Mouse (Mus musculus) heart, adult 11 months (tissue): ENCODE results near the gene Ppp4r4.
"Not testable (repeated sequence)": the region's sequence is repeated elsewhere in the genome, so short reads cannot be mapped to it uniquely, and the experiment has no call there.

Source experiments
- DNase-seq: peaks from one replicate; pipeline ENCODE4 v3.0.0; 2022

The Ppp4r4 gene

GRCm38 (mm10) chr12:103543351-103543750, 11.3 kb downstream of the Ppp4r4 start:
- DNase-seq: no peak

GRCm38 (mm10) chr12:103544213-103544612, 12.1 kb downstream of the Ppp4r4 start:
- DNase-seq: no peak

DNA sequence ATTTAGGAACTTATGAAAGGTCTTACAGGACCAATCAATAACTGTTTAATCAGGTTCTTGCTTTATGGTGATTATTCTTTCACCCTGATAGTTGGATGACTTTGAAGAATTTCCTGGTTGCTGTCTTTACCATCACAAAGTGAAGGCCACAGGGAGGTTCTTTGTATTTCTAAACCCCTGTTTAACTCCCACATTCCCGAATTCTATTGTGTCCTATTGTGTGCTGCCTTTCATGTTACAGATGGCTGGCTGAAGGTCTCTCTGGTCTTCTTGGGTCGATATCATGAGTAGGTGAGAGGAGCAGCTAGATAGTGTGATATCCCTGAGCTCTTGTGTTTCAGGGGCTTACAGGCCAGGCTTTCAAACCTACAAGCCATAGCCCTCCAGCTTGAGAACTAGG, 15.4 kb downstream of the Ppp4r4 start:
- no peak for DNase-seq

DNA sequence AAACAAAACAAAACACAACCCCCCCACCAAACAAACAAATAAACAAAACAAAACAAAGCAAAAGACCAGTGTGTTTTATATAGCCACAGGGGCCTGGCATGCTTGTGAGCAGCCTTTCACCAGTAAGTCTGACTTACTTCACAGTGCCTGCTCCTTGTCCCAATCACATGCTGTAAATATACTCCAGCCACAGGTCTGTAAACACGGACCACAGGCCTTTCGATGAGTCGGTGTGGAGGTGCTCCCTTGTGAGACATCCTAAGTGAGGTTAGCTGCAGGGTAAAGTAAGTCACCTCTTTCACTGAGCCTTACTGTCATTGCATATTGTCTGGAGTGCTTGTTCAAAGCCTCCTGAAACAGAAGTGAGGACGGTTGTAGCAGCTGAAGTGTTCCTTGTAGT, 16.4 kb downstream of the Ppp4r4 start:
- DNase-seq: no peak

DNA sequence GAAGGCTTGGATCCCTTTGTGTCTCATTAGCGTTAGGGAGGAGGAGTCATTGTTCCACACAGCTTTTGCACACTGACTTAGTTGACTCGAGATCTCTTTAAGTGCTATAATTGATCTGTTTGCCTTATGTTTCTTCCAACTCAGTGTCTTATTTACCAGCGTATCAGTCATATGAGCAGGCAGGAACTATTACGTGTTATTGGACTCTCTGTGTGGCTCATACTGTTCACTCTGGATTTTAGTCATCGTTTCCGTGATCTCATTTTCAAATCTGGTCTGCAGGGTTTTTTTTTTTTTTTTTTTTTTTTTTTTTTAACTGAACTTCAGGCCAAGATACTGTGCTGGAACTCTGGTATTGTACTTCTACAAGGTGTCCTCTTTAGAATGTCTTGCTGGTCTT, 18.0 kb downstream of the Ppp4r4 start:
- DNase-seq: no peak

- no peak for DNase-seq
These were observed 19.3 kb downstream of the Ppp4r4 start for GRCm38 (mm10) chr12:103551422-103551821.

GRCm38 (mm10) chr12:103552506-103552905, 20.4 kb downstream of the Ppp4r4 start:
- no peak for DNase-seq

DNA sequence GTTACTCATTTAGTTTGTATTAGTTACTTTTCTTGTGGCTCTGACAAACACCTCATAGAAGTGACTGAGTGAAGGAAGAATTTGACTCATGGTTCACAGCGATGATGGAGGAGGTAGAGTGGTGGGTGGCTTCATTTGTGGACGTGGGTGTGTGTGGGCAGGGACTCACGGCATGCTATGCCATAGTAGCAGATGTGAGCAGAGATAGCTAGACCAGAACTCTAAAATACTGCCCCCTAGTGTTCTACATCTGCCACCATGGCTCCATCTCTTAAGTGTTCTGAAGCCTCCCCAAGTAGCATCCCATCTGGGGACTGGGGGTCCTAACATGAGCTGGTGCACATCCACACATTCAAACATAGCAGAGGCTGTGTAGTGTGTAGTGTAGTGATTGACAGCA, 21.4 kb downstream of the Ppp4r4 start:
- DNase-seq: no peak

DNA sequence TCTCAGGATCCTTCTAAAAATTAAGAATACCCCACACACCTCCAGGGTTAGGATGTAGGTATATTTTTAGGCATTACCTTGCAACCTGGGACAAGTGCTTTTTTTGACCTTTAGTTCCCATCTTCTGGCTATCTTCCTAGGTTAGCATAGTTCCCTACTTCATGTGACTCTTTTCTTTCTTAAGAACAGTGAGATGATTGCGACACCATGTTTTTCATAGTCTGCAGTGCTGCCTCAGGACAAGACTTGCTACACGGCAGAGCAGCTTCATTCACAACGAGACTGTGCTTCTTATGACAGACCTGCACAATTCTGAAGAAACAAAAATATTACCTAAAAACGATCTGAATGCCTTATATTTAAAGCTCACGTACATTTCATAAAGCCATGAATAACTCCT, 24.8 kb downstream of the Ppp4r4 start:
- no peak for DNase-seq

GRCm38 (mm10) chr12:103564726-103565125, 32.6 kb downstream of the Ppp4r4 start:
- DNase-seq: no peak

DNA sequence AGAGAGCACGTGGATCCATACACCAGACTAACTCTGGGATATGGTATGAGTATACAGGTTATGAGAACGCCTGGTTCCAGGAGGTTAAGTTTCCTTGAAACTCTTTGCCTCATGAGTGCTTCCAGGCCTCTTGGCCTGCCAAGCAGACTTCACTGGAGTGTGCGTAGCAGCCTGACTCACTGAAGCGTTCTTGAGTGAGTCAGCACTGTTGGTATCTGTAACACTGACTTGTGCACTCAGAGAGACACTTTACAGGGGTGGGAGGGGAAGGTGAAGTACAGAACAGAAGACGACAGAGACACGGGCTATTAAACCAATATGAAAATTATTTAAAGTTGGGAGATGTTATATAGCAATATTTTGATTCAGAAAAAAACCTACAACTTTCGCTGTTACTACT, 33.1 kb downstream of the Ppp4r4 start:
- DNase-seq: no peak

DNA sequence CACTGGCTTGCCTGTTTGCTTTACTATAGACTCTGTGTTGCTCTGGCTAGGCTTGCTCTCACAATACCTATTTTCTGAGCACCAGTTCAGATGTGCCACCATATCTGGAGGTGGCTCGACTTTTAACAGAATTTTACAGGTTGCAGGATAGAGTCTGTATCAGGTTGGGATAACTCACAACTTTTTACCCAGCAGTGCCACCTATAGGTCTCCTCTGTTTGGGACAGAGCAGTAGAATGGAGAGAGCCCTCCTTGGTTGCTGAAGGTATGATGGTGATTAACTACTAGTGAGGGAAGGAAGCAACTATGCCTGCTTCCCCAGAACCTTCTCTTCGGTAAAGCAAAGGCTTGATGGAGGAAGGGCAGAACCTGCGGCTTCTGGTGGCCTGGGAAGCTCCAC, 35.0 kb downstream of the Ppp4r4 start:
- DNase-seq: no peak

DNA sequence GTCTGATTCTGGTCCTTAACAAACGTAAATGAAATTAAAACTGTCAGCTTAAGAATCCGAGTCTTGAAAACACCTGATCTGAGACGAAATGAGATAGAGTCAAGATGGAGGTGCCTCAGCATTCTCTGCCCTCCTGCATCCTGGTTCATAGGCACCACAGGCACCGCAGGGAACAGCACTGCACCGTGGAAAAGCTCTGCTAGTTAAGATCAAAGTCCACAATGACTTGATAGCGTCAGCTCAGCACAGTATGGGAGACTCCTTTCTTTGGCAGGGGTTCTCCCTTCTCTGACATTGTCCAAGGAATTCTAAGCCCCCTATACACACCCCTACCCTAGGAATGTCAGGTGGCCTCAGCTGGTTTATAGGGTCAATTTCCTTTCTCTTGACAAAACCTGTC, 37.6 kb downstream of the Ppp4r4 start:
- DNase-seq: no peak

- DNase-seq: not testable (repeated sequence)
These were observed 46.1 kb downstream of the Ppp4r4 start for GRCm38 (mm10) chr12:103578148-103578547.

DNA sequence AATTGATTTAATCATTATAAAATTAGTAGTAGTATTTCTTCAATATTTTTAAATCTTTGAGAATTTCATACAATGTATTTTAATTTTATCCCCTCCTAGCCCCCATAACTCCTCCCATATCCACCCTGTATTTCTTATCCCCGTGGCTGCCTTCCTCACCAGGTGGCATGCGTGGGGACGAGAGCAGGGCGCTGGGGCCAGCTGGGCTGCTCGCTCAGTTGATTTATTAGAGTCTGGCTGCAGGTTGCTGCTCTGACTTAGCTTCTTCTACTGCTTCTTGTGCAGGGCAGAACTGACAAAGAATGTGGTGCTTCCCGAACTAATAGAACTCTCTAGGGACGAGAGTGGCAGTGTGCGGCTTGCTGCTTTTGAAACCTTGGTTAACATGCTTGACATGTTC, 51.7 kb downstream of the Ppp4r4 start:
- no peak for DNase-seq

DNA sequence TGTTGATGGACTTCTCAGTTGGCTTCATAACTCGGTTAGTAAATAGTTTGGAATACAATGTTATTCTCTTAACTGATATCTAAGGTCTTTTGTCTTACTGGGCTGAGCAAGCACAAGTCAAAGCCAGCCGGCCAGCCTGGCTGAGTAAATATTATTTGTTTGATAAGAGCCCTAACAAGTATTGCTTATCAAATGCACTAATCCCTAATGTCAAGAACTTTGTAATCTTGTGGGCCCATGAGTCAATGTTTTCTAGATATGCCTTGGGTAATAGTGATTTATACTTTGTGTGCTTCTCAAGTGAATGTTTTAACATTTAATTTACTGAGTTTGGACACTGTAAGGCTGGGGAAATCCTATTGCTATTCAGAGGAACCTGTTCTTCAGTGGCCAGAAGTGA, 66.3 kb downstream of the Ppp4r4 start:
- DNase-seq: no peak

DNA sequence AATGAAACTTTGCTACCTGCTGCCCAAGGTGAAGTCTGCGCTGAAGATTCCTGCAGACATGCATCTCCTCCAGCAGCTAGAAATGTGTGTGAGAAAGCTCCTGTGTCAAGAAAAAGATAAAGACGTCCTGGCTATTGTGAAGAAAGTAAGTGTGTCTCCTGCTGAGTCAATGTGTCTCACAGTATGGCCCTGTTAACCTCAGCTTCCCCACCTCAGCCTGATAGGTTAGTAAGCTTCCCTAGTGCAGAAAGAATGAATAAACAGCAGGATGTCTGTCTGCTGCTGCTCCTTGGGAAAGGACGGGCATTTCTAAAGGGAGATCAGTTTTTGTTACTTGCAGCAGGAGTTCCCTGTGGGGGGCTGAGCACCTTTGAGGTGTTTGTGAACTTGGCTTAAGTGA, 68.3 kb downstream of the Ppp4r4 start:
- DNase-seq: no peak

DNA sequence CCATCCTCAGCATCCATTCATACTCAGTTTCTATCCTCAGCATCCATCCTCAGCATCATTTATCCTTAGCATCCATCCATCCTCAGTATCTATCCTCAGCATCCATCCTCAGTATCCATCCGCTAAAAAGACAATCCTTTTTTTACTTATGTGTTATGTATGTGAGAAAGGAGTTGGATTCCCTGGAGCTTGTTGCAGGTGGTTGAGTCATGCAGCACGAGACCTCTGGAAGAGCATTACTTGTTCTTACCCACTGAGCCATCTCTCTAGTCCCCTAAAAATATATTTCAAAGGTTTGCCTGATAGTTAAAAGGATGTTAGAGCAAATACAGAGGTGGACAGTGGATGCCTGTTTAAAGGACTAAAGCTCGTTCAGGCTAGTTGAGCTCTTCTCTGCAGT, 69.8 kb downstream of the Ppp4r4 start:
- no peak for DNase-seq

DNA sequence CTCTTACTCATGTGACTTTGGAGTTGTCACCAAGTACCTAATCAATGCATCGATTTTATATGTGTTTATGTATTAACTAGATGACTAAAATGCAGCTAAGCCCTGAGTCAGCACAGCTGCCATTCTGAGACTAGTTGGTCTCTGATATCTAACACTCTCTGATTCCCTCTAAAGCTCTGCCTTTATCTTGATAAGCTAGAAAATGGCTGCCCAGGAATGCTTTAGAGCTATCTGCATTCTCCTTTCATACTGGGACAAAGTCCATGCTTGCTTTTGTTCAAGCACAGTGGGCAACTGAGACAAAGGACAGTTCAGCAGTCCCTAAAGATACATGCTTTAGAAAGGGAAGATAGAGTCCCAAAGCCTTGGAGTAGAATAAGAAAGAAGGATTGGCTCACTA, 83.1 kb downstream of the Ppp4r4 start:
- DNase-seq: no peak

DNA sequence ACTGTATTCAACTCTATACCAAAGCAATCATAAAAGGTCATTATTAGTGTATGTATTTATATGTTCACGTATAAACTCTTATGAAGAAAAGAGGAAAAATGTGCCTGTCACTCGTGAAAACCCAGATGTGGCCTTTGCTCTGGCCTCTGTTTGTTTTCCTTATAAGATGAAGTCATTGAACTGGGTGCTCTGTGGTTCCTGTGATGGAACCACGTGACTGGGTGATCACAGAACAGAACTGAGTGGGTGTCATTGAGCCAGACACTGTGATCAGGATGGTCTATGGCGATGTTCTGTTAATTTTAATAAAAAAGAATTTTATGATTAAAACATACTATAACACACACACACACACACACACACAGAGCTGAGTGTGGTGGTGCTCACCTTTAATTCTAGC, 83.7 kb downstream of the Ppp4r4 start:
- no peak for DNase-seq

- DNase-seq: peak; percentile 63
These were observed 84.8 kb downstream of the Ppp4r4 start for GRCm38 (mm10) chr12:103616860-103617261.

GRCm38 (mm10) chr12:103631203-103631612, 99.1 kb downstream of the Ppp4r4 start, which contains the start of gene Serpina10:
TSS of gene Serpina10 (minus strand) at chr12:103631444.
- DNase-seq: no peak

DNA sequence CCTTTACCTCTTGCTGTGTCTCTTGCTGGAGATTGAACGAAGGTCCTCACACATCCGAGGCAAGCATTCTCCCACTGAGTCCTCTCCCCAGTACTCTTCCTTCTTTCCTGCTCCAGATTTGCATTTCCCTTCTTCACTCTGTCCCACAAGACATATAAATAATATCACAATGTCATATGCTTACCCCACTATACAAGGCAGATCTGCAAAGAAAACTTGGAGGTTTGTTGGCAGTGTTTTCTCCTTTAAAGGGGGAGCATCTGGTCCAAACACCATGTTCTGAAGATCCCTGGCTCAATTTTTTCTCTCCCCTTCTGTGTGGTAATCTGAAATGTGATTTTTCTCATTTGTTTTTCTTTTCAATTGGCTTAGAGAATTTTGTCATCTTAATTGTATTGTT, 102.3 kb downstream of the Ppp4r4 start:
- DNase-seq: no peak

DNA sequence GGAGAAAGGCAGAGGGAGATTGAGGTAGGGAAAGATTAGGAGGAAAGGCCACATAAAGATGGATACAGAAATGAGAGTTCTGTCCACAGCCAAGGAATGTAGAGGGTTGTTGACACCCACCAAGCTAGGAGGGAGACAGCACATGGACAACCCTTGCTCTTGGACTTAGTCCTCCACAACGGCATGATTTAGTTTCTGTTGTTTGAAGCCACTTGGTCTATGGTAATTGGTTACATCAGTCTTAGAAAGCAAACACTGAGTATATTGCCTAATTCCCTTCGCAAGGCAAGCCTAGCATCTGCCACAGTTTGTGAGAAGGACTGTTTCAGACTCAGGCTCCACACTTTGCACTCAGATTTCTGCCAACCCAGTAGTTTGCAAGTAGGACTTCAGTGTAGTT, 103.8 kb downstream of the Ppp4r4 start:
- no peak for DNase-seq

- DNase-seq: no peak
These were observed 111.3 kb downstream of the Ppp4r4 start for GRCm38 (mm10) chr12:103643336-103643735.

DNA sequence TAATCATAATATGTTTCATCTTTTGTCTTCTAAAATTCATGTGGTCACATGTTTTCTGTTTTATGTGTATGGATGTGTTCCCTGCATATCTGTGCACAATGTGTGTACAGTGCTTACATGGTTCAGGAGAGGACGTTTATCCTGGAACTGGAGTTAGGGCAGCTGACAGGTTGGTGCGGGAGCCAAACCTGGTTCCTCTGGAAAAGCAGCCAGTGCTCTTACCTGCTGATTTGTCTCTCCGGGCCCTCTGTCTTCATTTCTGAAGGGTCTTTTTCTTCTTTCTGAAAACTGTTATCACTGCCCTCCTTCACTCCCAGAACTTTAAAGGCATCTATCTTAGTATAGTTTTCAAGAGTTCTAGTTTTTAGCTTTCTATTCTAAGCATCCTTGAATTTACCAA, 111.7 kb downstream of the Ppp4r4 start:
- DNase-seq: no peak
